Mouse (Mus musculus): ENCODE measurements around the gene Tfap2e.

Gene Tfap2e

GRCm38 (mm10) chr4:126736001-126736414 is at the start of gene Tfap2e:
Gene Tfap2e, minus strand, starts transcription at chr4:126736240.
- DNase-seq: peak in 1 of 2 experiments; percentile 34

- DNase-seq: peak; percentile 44 to 50
Measured at GRCm38 (mm10) chr4:126782996-126783395, 47.0 kb upstream of the Tfap2e start.

GRCm38 (mm10) chr4:126782512-126782911 is 46.5 kb upstream of the Tfap2e start:
- DNase-seq: no peak

GRCm38 (mm10) chr4:126781871-126782270 is 45.8 kb upstream of the Tfap2e start:
- DNase-seq: no peak

- DNase-seq: no peak
Measured at GRCm38 (mm10) chr4:126779826-126780775, 44.1 kb upstream of the Tfap2e start.

- DNase-seq: no peak
Measured at GRCm38 (mm10) chr4:126779148-126779581, 43.1 kb upstream of the Tfap2e start.

- DNase-seq: no peak
Measured at GRCm38 (mm10) chr4:126775182-126775581, 39.1 kb upstream of the Tfap2e start.

GRCm38 (mm10) chr4:126773871-126774270 is 37.8 kb upstream of the Tfap2e start:
- no peak for DNase-seq

GRCm38 (mm10) chr4:126770831-126771230 is 34.8 kb upstream of the Tfap2e start:
- DNase-seq: no peak

- DNase-seq: no peak
Measured at GRCm38 (mm10) chr4:126769800-126770563, 33.9 kb upstream of the Tfap2e start.

GRCm38 (mm10) chr4:126763483-126763882 is 27.4 kb upstream of the Tfap2e start:
- DNase-seq: no peak

GRCm38 (mm10) chr4:126762586-126763359 is 26.7 kb upstream of the Tfap2e start:
- DNase-seq: no peak

- DNase-seq: no peak
Measured at GRCm38 (mm10) chr4:126759435-126759834, 23.4 kb upstream of the Tfap2e start.

GRCm38 (mm10) chr4:126758299-126758698 is 22.3 kb upstream of the Tfap2e start:
- DNase-seq: peak; percentile 29 to 36

- peak; percentile 86 to 93 for DNase-seq
Measured at GRCm38 (mm10) chr4:126756766-126757165, 20.7 kb upstream of the Tfap2e start.

- no peak for DNase-seq
Measured at GRCm38 (mm10) chr4:126754736-126755374, 18.8 kb upstream of the Tfap2e start.

- DNase-seq: peak in 1 of 2 experiments; percentile 49
Measured at GRCm38 (mm10) chr4:126754231-126754611, 18.2 kb upstream of the Tfap2e start.

- peak; percentile 99 to 100 for DNase-seq
Measured at GRCm38 (mm10) chr4:126753268-126754230, 17.5 kb upstream of the Tfap2e start, which contains the start of the genes Ncdn and AU040320. Gene Ncdn, minus strand, starts transcription at chr4:126753438. Gene AU040320, plus strand, starts transcription at chr4:126753544.

GRCm38 (mm10) chr4:126752608-126753141 is 16.6 kb upstream of the Tfap2e start:
- peak; percentile 68 to 72 for DNase-seq

GRCm38 (mm10) chr4:126752024-126752607 is 16.1 kb upstream of the Tfap2e start:
- DNase-seq: peak; percentile 72 to 79
